Mouse (Mus musculus) hematopoietic multipotent progenitor cell, adult 10-12 weeks (in vitro differentiated cells): ENCODE results near the gene Glipr1l2. TPM values are rescaled to one million over a fixed set of nuclear protein-coding genes. Genes with fewer than 3 reads are reported as not detected.

Source experiments
- polyA plus RNA-seq: library from polyadenylated mRNA; stranded (reverse); fragments of >175 nt; gene quantifications from 2 replicates; pipeline ENCODE4 v1.2.3, GENCODE M21; 2012; ENCODE audit warnings: low replicate concordance

Glipr1l2 gene
- polyA plus RNA-seq = not detected in 2 replicates

GRCm38 (mm10) chr10:112083157-112083556 lies at the start of gene Glipr1l2:
Gene Glipr1l2, plus strand, starts transcription at chr10:112083354.

GRCm38 (mm10) chr10:112059702-112060582 lies 23.2 kb upstream of the Glipr1l2 start, which contains the start of gene Glipr1l1:
Gene Glipr1l1, plus strand, starts transcription at chr10:112060189.

Other genes with a start within 250 kb of the Glipr1l2 start
- gene Krr1, start 110.7 kb upstream of the Glipr1l2 start, polyA plus RNA-seq = 0.99 and 2.6 TPM in 2 replicates
- gene Glipr1, start 80.7 kb upstream of the Glipr1l2 start, polyA plus RNA-seq = 5.2 and 8.5 TPM in 2 replicates
- gene Glipr1l1, start 23.2 kb upstream of the Glipr1l2 start, polyA plus RNA-seq = not detected in 2 replicates
- not detected in 2 replicates for gene Glipr1l3, start 77.0 kb downstream of the Glipr1l2 start, polyA plus RNA-seq
- gene Caps2, start 80.3 kb downstream of the Glipr1l2 start, polyA plus RNA-seq = not detected in 2 replicates
- gene Kcnc2, start 187.8 kb downstream of the Glipr1l2 start, polyA plus RNA-seq = 0.21 TPM in 1 of 2 replicates, not detected in the other